Mouse (Mus musculus) Patski (cell line): Measurements from ENCODE around the gene Tmprss2. TPM values are rescaled to one million over a fixed set of nuclear protein-coding genes. Genes with fewer than 3 reads are reported as not detected.
"Not testable (repeated sequence)": the region's sequence is repeated elsewhere in the genome, so short reads cannot be mapped to it uniquely, and the experiment has no call there.

ENCODE experiments used
- ATAC-seq: fragments of 100-300 bp; one replicate; pipeline ENCODE4 v1.8.0; 2021
- CTCF ChIA-PET: fragments of 350-600 bp; sonication (Branson Sonifier 250); formaldehyde crosslinking; loops from one replicate; lab custom pipeline; 2022; ENCODE audit warnings: inconsistent platforms; lab: Charles Lee
- POLR2A ChIA-PET: fragments of 350-600 bp; sonication (Branson Sonifier 250); formaldehyde crosslinking; loops from one replicate; lab custom pipeline; 2022; ENCODE audit warnings: antibody characterized with exemption, inconsistent platforms; lab: Charles Lee
- DNase-seq: peaks from one replicate; pipeline ENCODE4 v3.0.0-alpha.2; 2011; ENCODE audit warnings: low read depth, low spot score
- H3K27me3 ChIP-seq: fragments of 371-371 bp; one replicate; pipeline ENCODE4 v1.5.1; 2021
- CTCF ChIP-seq: fragments of 100-300 bp; IDR thresholded peaks from one replicate; pipeline ENCODE4 v1.5.1; 2021
- in situ Hi-C: fragments of 300-500 bp; cut with MboI; formaldehyde crosslinking; loops from 3 replicates; pipeline ENCODE4 v1.11.1; 2018; ENCODE audit warnings: low pct_unique_long_range_greater_than_20kb, mixed read lengths
- polyA plus RNA-seq: library from polyadenylated mRNA; unstranded; gene quantifications from one replicate; pipeline ENCODE4 v1.2.3, GENCODE M21; 2021

The Tmprss2 gene
- polyA plus RNA-seq, 1 experiment from 2014 or later: 0.12 TPM

- in situ Hi-C loops: loop anchor here (5.0 to 10.0 kb wide), 2 partner anchors 192 to 281 kb away; no protein-coding TSS in a partner anchor
- TF ChIP-seq CTCF: peak; percentile 94
- peak; percentile 82 for ATAC-seq
- DNase-seq: peak; percentile 71
- CTCF ChIA-PET: interaction anchor here (0.9 to 2.7 kb wide), 8 partner anchors 8 to 280 kb away, joined by 3 to 8 read pairs (median 5); no protein-coding TSS in a partner anchor
- no peaks in the 10 kb centered on the region for H3K27me3 ChIP-seq
- POLR2A ChIA-PET: interaction anchor here (1.2 kb wide), 1 partner anchor 18 kb away, joined by 3 read pairs; no protein-coding TSS in a partner anchor
Measured at GRCm38 (mm10) chr16:97593057-97593456, 17.9 kb downstream of the Tmprss2 start.

- POLR2A ChIA-PET: no interaction called here
- no peak for TF ChIP-seq CTCF
- DNase-seq: no peak
- CTCF ChIA-PET: interaction anchor here (1.1 to 2.5 kb wide), 4 partner anchors 10 to 56 kb away, joined by 3 to 9 read pairs (median 6); no protein-coding TSS in a partner anchor
- no peaks in the 10 kb centered on the region for H3K27me3 ChIP-seq
- no peak for ATAC-seq
- in situ Hi-C loops: loop anchor here (5.0 to 10.0 kb wide), 2 partner anchors 193 to 279 kb away; no protein-coding TSS in a partner anchor
Measured at GRCm38 (mm10) chr16:97591512-97591911, 19.5 kb downstream of the Tmprss2 start.

- ATAC-seq, DNase-seq, POLR2A ChIA-PET, H3K27me3 ChIP-seq: not testable (repeated sequence)
- CTCF ChIA-PET: interaction anchor here (1.5 kb wide), 1 partner anchor 14 kb away, joined by 5 read pairs; no protein-coding TSS in a partner anchor
- in situ Hi-C loops: loop anchor here (5.0 kb wide), 1 partner anchor 46 kb away; no protein-coding TSS in a partner anchor
Measured at GRCm38 (mm10) chr16:97582876-97583275, 28.1 kb downstream of the Tmprss2 start.

GRCm38 (mm10) chr16:97569426-97569825 is 41.6 kb downstream of the Tmprss2 start:
- TF ChIP-seq CTCF: no peak
- ChIA-PET POLR2A (no interaction called here), CTCF (interaction anchor here (0.8 to 1.6 kb wide), 6 partner anchors 14 to 106 kb away, joined by 3 to 6 read pairs (median 3); no protein-coding TSS in a partner anchor)
- ATAC-seq (no peak), DNase-seq (no peak)
- no peaks in the 10 kb centered on the region for H3K27me3 ChIP-seq
- in situ Hi-C loops: no loop called here

GRCm38 (mm10) chr16:97568662-97569061 is 42.3 kb downstream of the Tmprss2 start:
- in situ Hi-C loops: no loop called here
- CTCF ChIA-PET: interaction anchor here (1.2 to 1.4 kb wide), 3 partner anchors 15 to 107 kb away, joined by 3 to 5 read pairs (median 3); no protein-coding TSS in a partner anchor
- ATAC-seq: no peak
- peak; percentile 70 for TF ChIP-seq CTCF
- DNase-seq: no peak
- H3K27me3 ChIP-seq: no peaks in the 10 kb centered on the region
- POLR2A ChIA-PET: no interaction called here

GRCm38 (mm10) chr16:97544340-97544739 is 66.7 kb downstream of the Tmprss2 start:
- ATAC-seq (no peak), DNase-seq (no peak)
- in situ Hi-C loops: no loop called here
- ChIA-PET CTCF (no interaction called here), POLR2A (no interaction called here)
- H3K27me3 ChIP-seq: no peaks in the 10 kb centered on the region
- no peak for TF ChIP-seq CTCF

- POLR2A ChIA-PET: no interaction called here
- in situ Hi-C loops: loop anchor here (5.0 kb wide), 1 partner anchor 45 kb away; no protein-coding TSS in a partner anchor
- CTCF ChIA-PET: interaction anchor here (1.0 to 1.9 kb wide), 2 partner anchors 17 to 55 kb away, joined by 3 to 9 read pairs; no protein-coding TSS in a partner anchor
Measured at GRCm38 (mm10) chr16:97536859-97537258, 74.1 kb downstream of the Tmprss2 start.

GRCm38 (mm10) chr16:97535808-97536413 is 75.1 kb downstream of the Tmprss2 start:
- in situ Hi-C loops: loop anchor here (5.0 kb wide), 1 partner anchor 46 kb away; no protein-coding TSS in a partner anchor
- H3K27me3 ChIP-seq: no peaks in the 10 kb centered on the region
- ChIA-PET CTCF (interaction anchor here (1.1 to 1.9 kb wide), 2 partner anchors 14 to 56 kb away, joined by 3 to 9 read pairs; no protein-coding TSS in a partner anchor), POLR2A (interaction anchor here (1.0 kb wide), 1 partner anchor 12 kb away, joined by 3 read pairs; no protein-coding TSS in a partner anchor)
- no peak for DNase-seq
- ATAC-seq: peak; percentile 60
- no peak for TF ChIP-seq CTCF

More at GRCm38 (mm10) chr16:97536859-97537258, 74.1 kb downstream of the Tmprss2 start:
- DNase-seq: no peak
- no peaks in the 10 kb centered on the region for H3K27me3 ChIP-seq
- no peak for TF ChIP-seq CTCF
- ATAC-seq: no peak

- ChIA-PET CTCF (interaction anchor here (1.1 to 1.9 kb wide), 2 partner anchors 15 to 57 kb away, joined by 3 to 9 read pairs; no protein-coding TSS in a partner anchor), POLR2A (interaction anchor here (1.0 kb wide), 1 partner anchor 10 kb away, joined by 3 read pairs; no protein-coding TSS in a partner anchor)
- TF ChIP-seq CTCF: no peak
- H3K27me3 ChIP-seq: no peaks in the 10 kb centered on the region
- ATAC-seq (peak; percentile 85), DNase-seq (peak; percentile 42)
- in situ Hi-C loops: loop anchor here (5.0 kb wide), 1 partner anchor 47 kb away; no protein-coding TSS in a partner anchor
Measured at GRCm38 (mm10) chr16:97534876-97535461, 76.0 kb downstream of the Tmprss2 start.

- POLR2A ChIA-PET: interaction anchor here (1.0 kb wide), 1 partner anchor 9 kb away, joined by 3 read pairs; no protein-coding TSS in a partner anchor
- no peaks in the 10 kb centered on the region for H3K27me3 ChIP-seq
- DNase-seq: no peak
- CTCF ChIA-PET: no interaction called here
- no peak for TF ChIP-seq CTCF
- in situ Hi-C loops: no loop called here
- peak; percentile 5 for ATAC-seq
Measured at GRCm38 (mm10) chr16:97534448-97534847, 76.5 kb downstream of the Tmprss2 start.
